Mouse (Mus musculus) megakaryocyte-erythroid progenitor cell, adult 5-6 weeks (primary cell): ENCODE results near the gene Prss23. TPM values are rescaled to one million over a fixed set of nuclear protein-coding genes. Genes with fewer than 3 reads are reported as not detected.

Experiments used
- ATAC-seq: replicated peaks from 2 replicates; pipeline ENCODE4 v1.8.0; 2016; ENCODE audit warnings: mild to moderate bottlenecking, inconsistent platforms; ENCODE audit not compliant: severe bottlenecking, poor library complexity, low FRiP score, low TSS enrichment
- total RNA-seq, 2 experiments: library from RNA; stranded (forward) in 1 of 2; stranded (reverse) in 1 of 2; fragments of 200-1000, 215-1000 nt in 1 of 2; fragments of >200 nt in 1 of 2; fragmentation: Nextera tagmentation in 1 of 2; gene quantifications; 2 replicates each; pipeline ENCODE4 v1.2.3; 2014 to 2017

Gene Prss23
- total RNA-seq, 2 experiments from 2014 or later: not detected

- no peak for ATAC-seq
Observed at GRCm38 (mm10) chr7:89516551-89517459, 10.2 kb downstream of the Prss23 start.

DNA sequence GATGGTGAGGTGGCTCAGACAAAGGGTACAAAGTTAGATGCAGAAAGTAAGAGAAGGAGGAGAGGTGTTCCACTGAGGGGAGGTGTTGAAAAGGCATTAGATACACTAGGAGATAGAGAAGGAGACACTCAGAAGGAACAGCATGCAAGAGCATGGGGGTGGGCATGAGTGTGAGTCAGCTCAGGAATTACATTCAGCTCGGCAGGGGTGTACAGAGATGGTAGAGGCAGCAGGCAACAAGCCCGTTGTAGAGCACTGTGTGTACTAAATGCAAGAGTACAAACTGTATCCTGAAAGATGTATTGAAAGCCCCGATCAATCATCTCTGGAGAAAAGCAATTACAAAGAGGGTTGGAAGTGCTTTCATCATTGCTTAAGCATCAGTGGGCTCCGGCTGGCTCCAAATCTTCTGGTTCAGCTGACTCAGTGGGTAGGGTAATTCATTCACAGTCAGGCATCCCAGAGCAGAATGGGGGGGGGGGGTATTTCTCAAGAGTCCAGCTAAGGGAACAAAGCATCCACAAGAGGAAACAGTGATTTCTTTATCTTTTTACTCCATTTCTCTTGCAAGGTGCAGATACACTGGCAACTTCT lies 15.0 kb downstream of the Prss23 start:
- no peak for ATAC-seq

DNA sequence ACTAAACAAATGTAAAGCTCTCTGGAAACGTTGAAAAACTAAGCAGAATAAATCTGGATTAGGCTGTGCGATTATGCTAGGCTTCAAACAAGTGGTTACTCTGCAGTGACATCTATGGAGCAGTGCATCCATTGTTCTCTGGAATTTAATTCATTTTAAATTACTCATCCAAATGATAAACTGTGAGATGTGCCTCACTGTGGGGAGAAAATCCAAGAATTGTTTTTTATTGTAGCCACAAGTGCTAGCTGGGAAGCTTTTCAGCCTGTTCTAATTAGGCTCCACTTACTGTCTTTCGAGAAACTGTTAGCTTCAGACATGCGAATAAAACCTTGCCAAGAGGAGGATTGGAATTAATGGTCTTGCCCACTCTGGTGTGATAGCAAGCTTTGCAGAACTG lies 18.3 kb downstream of the Prss23 start:
- ATAC-seq: no peak

DNA sequence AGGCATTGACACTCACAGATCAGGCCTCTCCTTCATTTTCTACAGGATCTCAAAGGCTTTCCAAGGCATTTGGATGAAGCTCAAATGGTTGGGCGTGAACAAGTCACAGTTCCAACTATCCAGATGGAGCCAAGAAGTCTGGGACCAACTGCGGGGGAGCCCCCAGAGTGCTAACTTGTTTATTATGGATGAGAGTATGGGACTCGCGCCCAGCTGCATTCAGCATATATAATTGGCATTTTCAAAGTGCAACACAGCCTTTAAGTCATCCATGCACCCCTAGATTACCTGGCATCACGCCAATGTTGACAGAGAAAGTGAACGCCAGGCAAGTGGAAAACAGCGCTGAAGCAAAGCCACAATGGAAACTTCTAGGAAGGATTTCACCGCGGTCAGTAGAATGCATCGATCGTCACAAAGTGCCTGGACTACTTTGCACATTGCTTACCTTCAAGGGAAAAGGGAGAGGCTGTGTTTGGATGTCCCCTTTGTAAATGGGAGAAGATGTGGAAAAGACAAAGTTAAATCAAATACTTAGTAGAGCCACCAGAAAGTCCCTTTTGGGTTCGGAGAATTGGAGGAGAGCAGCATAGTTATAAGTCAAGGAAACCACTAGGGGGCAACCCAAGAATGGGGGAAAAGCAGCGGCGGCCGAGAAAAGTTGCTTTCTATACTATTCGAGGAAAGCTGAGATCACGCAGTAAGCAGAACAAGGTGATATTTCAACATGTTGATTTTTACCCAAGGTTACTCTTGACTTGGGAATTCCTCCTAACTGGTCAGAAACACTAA lies 27.3 kb downstream of the Prss23 start:
- 0 out of 2 replicates have a peak, but pooled peaks have one; percentile 61 for ATAC-seq

GRCm38 (mm10) chr7:89483769-89484568 lies 43.0 kb downstream of the Prss23 start:
- ATAC-seq: no peak

DNA sequence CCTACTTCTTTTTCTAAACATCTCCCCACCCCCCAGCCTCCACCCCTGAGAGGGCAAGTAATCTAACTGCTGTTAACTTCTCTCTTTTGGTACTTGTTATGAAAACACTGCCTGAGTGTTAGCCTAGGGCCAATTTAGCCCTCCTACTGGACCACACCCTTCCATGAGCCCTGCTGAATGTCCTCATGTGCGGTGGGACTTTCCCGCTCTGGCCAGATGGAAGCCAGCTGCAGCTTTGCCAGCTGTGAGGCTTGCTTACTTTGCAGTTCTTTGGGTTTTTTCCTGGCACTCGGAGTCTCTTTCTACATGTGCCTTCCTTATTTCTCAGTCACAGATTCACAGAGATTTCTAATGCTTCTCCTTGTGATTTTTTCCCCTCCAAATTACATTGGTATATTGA lies 45.3 kb downstream of the Prss23 start:
- ATAC-seq: no peak

DNA sequence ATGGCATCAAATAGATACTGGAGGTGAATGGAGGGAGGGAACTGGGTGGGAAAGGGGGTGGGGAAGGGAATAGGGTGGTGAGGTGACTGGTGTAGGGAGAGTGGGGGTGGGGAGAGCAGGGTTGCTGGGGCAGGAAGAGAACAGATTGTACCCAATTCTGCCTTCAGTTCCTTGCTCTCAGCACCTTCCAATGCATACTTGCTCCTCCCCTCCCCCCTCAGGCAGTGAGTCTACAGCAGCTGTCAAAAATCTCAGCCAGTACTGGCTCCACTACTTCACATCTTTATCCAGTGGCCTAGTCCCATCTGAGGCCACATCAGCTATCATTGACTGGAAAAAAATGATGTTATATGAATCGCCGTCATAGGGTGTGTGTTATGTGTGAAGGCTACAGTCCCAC lies 48.5 kb downstream of the Prss23 start:
- no peak for ATAC-seq

GRCm38 (mm10) chr7:89477294-89477999 lies 49.5 kb downstream of the Prss23 start:
- ATAC-seq: peak; percentile 94

DNA sequence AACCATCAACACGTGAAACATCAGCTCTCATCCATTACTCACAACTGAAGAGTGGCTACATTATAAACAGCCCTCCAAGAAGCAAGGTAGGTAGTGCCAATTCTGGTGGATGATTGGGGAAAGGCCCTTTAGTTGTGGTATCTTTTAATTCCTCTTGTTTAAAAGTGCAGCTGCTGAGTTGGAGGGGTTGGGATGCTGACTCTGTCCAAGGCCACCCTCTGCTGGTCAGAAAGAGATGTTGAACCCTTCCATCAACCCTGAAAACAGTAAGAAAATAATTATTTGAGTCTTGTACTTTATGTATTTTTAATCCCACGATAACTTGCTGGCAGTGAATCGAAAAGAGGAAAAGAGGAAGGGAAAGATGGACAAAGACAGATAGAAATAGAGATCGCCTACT lies 53.5 kb downstream of the Prss23 start:
- ATAC-seq: no peak

DNA sequence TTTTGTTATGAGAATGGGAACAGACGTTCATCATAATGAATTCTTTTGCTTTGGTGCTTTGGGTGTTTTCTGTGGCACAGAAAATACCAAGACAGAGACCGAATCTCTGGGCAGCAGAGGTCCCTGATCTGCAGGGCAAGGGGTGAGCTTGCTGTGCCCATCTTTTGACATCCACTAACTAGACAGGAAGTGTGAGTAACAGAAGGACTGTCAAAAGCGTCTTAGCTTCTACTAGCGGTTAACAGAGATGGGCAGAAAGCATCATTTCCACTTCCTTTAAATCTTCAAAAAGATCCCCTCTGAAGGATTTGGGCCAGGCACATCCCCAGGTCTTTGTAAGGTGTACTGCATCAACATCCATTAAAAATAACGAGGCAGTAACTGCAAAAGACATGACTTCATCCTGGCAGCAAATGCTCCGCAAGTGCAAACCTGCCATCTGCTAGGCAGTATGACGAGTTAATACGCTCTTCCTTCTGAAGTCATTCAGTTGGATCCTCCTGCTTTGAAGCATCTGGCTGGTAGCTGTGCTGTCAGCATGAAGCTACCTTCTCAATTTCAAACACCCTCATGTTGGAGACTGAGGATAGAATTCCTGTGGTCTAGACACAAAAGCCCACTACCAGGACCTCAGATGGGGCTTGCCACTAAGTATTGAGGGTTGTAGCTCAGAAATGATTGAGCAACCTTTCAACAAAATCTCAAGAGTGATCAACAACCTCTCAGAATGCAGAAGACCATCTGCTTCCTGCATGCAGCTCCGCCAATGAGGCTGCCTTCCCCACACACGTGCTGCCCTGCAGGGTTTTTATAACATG lies 63.0 kb downstream of the Prss23 start:
- ATAC-seq: no peak

DNA sequence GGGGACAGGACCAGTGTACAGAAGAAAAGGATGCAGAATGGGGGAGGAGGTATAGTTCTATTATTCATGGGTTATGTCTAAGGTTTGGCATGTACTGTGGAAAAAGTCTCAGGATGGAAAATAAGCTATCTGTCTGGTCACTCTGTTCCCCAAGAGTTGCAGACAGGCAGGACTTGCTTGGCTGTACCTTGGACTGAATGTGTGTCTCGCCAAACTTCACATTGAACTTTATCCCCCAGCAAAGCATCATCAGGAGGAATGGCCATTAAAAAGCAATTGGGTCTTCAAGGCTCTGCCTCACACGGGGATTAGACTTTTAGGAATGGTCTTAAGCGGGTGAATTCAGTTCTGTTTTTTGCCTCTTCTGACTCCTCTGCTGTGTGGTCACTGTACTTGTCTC lies 63.7 kb downstream of the Prss23 start:
- ATAC-seq: no peak

DNA sequence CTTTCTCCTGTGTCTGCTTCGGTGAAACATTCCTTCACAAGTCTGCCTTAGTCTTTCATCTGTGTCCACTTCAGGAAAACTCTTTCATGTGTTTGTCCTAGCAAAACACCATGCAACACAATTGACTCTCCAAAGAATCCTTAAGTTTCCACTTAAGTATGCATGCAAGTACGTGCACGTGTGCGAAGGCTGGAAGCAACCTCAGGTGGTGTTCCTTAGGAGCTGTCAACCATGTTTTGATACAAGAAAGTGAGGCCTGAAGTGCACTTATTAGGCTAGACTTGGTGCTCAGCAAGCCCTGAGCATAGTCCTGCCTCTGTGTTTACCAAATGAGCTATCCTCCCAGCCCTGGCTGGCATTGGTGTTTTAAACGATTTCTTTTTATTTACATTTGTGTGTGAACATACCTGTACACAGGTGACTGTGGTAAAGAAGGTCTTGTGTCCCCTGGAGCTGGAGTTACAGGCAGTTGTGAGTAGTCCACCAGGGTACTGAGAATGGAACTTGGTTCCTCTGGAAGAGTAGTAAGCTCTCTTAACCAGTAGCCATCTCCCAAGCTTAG lies 64.3 kb downstream of the Prss23 start:
- ATAC-seq: no peak

DNA sequence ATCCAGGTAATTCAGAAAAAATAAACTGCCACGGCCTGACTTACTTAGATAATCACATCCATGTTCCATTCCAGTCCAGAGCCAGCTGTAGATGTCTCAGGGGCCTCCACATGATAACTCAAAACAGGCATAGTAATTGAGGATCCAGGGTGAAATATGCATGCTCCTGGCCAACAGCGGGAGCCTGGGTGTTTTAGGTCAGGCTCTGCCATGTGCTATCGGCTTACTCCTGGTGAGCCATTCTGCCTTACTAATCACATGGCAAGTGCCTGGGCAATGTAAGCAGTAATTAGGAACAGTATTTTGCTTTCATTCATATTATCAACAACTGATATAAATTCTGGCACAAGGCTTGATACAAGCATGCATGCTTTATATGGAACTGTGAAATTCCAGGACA lies 65.6 kb downstream of the Prss23 start:
- no peak for ATAC-seq

- ATAC-seq: no peak
Observed at GRCm38 (mm10) chr7:89460911-89461310, 66.1 kb downstream of the Prss23 start.

DNA sequence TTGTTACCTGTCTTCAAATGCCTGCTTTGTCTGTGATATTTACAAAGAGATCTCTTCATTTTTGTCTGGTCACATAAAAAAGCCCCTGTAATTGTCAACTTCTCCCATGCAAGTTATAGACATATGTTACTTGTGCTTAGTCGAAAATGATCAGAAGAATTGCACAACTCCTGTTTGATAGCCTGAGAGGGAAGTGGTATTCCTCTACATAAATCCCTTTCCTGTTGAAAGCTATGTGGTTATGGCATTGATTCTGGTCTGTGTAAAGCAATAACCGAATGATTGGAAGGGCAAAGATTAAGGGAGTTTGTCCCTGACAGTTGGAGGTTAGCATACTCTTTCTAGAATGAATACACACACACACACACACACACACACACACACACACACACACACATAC lies 67.3 kb downstream of the Prss23 start:
- no peak for ATAC-seq
